Mouse (Mus musculus) cerebellum, postnatal 4 days (tissue): ENCODE results near the gene Rab3a.

Source experiments
- DNase-seq, 2 experiments: peaks; one replicate each; pipeline ENCODE4 v3.0.0; 2022; ENCODE audit warnings: low spot score in 2 of 2, mixed read lengths in 1 of 2

The Rab3a gene

DNA sequence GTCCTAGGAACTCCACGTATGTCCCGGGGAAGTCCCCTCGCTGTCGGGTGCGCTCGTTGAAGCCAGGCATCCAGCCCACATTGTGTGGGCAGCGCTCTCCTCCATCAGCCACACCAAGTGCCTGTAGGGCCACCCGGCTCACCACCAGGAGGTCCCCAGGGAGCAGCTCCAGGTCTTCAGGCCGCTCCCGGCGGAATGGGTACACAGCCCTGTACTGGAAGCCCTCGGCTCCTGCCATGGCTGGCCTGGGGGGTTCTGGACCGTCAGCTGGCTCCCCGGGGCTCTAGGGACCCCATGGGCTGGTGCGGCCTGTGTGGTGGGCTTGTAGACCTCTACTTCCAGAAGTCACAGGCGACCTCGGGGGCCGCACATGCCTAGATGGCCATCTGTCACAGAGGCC is 20.3 kb downstream of the Rab3a start:
- no peak for DNase-seq

DNA sequence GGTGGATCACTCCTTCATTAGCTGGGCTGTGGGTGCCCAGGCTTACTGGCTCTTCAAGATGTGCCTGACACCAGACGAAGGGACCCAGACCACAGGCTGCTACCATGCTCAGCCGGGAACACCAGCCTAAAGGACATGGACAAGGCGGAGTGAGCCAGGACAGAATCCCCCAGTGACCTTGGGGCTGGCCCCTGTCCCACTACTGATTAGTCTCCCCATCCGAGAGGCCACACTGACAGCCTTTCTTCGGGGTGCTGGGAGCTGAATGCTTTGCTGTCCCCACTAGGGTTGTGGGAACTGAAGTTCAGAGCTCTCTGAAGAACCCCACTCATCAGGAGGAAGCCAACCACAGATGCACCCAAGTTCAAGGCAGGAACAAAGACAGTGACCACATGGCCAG is 20.7 kb downstream of the Rab3a start:
- no peak for DNase-seq

- peak in 1 of 2 experiments; percentile 32 for DNase-seq
Observed at GRCm38 (mm10) chr8:70775851-70776495, 21.5 kb downstream of the Rab3a start.

DNA sequence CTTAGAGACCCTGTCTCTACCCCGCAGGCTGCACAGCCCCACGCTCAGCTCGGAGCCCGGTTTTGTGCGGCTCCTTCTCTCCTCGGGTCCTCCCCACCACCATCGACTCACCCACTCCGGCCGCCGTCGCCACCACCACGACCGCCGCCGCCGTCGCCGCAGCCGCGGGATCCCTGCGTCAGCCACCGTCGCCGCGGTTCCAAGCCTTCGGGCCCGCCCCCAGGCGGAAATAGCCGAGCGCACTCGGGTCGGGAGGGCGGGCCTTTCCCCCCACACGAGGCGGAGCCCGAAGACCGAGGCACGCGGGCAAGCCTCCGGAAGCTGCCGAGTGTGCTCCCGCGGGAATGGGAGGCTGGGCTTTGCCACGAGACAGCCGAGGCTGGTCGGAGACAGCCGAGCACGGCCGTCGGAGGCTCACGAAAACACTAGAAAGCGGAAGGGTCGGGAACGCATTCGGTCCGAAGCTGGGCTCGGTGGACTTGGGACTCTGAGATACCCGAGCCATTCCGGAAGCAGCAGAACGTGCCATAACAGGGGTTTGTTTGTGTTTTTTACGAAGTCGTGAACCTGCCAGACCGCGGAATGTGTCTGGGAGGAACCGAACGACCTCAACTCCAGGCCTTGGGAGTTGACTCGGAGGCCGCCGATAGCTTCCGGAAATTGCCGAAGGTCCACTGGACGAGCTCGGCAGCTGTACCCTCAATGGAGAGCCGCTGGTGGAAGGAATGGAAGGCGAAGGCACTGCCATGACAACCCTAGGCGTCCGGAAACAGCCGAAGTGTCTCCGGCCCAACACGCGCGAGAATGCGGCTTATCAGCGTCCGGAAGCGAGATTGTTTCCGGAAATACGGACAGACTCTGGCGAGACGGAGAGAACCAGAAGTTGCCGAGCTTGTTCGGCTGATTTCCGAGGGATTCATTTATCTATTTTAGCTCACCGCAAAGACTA is 22.3 kb downstream of the Rab3a start, which contains the start of gene Pik3r2:
TSS of gene Pik3r2 (minus strand) at position 218 of the 949 bp plus-strand sequence.
- DNase-seq, result peak; percentile 99 to 100

GRCm38 (mm10) chr8:70780093-70780492 is 25.6 kb downstream of the Rab3a start:
- no peak for DNase-seq

DNA sequence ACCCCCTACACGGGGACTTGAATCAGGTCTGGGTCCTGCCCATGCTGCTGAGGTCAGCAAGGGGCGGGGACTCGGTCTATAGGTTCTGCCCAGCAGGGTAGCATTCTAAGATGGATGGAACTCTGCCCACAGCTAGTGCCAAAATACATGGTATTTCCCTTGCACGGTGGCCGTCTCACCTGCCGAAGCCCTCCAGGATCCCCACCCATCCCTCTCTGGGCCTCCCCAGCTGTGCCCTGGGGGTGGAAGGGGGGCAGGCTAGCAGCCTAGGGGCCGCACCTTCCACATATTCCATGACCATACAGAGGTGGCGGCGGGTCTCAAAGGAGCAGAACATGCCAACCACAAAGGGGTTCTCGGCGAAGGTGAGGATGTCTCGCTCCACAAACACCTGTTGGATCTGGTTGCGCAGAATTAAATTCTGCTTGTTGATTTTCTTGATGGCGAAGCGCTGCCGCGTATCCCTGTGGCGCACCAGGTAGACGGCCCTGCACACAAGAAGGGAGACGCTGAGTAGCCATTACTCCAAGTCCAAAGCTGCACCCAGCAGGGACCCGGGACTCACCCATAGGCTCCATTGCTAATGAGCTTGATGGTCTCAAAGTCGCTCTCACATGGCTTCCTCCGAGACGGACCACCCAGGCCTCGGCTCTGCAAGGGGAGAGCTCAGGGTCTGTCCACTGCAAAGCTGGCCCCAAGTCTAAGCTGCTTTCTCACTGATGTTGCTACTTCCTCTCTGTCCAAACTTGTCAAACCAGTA is 32.0 kb downstream of the Rab3a start:
- no peak for DNase-seq

DNA sequence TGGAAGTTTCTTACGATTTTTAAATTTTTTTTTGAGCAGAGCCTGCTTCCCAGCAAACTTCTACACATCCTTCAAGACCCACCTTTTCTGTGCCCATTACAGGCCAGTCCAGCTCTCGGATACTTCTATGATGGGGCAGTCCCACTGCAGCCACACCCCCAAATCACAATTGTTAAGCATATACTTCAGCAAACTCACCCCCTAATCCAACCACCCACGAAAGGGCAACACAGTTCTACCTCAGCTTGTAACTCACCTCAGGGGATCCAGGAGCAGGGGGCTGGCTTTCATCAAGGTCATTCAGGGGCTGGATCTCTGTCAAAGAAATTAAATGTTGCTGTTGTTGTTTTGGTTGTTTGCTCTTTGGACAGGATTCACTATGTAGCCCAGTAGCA is 32.6 kb downstream of the Rab3a start:
- no peak for DNase-seq

- DNase-seq, result peak in 1 of 2 experiments; percentile 61
Observed at GRCm38 (mm10) chr8:70787941-70788667, 33.6 kb downstream of the Rab3a start.

DNA sequence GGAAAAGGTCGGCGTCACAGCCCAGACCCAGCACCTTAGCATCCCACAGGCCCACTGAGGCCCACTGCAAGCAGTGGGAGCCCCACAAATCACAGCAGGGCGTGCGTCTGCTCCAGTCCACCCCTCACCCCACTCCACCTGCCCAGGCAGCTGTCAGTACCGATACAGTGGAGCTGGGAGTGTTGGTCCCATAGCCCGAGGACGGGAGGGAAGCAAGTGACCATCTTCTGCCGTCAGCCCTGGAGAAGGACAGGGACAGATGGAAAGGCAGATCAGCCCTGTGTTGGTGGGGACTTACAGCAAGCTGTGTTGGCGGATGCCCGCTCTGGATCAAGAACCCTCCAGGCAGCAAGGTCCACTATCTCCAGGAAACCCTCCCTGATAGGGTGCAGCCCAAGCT is 34.6 kb downstream of the Rab3a start:
- no peak for DNase-seq

DNA sequence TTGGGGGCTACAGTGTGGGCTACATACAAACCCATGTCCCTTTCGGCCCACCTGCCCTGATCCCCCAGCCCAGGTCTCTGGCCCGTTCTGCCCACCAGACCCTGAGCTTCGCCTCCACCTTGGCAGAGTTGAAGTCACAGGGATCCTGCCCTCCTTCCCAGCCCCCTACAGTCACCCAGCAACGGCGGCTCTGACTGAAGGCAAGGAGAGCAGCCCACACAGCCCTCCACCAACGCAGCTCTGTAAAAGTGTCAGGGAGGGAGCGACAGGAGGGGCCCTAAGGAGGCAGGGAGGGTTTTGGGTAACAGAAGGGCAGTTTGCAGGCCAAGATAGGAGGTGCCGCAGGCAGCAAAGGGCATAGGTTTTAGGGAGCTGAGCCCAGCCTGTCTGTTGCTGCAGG is 36.4 kb downstream of the Rab3a start:
- no peak for DNase-seq

DNA sequence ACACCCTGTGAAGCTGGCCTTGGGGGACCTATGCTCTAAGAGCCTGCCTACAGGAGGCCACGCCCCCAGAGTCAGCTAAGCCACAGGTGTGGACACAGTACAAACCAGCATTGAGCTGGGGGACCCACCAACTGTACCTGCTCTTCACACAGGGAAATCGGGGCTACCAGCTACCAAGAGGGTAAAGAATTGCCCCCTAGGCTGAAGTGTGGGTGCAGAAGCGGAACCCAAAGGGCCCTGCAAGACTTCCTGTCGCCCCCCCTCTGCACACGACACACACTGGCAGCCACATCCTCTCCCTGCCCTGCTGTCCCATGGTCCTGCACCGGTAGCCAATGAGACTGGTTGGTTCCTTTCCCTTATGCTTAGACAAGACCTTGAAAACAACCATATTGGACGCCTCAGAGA is 36.8 kb downstream of the Rab3a start:
- no peak for DNase-seq

GRCm38 (mm10) chr8:70791975-70792691 is 37.7 kb downstream of the Rab3a start:
- DNase-seq, result peak; percentile 87 to 96

- DNase-seq, result peak in 1 of 2 experiments; percentile 68
Observed at GRCm38 (mm10) chr8:70792700-70793099, 38.2 kb downstream of the Rab3a start.

DNA sequence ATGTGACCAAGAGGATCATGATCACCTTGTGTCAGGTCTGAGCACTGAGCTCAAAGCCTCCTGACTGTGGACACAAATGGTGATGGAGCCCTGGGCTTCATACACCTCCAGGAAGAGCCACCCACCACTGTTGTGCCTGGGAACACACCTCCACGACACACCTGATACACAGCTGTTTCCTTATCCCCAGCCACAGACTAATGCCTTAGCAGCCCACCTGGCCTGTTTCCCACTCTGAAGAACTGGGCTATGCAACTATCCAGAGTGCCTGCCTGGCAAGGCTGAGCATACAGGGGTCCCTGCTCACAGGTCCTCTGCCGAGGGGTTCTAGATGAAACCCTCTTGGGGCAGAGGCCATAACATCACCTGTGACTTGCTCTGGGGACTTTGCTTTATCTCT is 39.7 kb downstream of the Rab3a start:
- DNase-seq, result no peak

- DNase-seq, result no peak
Observed at GRCm38 (mm10) chr8:70795370-70795769, 40.9 kb downstream of the Rab3a start.

GRCm38 (mm10) chr8:70796403-70797080 is 42.1 kb downstream of the Rab3a start:
- DNase-seq, result peak; percentile 55 to 76

DNA sequence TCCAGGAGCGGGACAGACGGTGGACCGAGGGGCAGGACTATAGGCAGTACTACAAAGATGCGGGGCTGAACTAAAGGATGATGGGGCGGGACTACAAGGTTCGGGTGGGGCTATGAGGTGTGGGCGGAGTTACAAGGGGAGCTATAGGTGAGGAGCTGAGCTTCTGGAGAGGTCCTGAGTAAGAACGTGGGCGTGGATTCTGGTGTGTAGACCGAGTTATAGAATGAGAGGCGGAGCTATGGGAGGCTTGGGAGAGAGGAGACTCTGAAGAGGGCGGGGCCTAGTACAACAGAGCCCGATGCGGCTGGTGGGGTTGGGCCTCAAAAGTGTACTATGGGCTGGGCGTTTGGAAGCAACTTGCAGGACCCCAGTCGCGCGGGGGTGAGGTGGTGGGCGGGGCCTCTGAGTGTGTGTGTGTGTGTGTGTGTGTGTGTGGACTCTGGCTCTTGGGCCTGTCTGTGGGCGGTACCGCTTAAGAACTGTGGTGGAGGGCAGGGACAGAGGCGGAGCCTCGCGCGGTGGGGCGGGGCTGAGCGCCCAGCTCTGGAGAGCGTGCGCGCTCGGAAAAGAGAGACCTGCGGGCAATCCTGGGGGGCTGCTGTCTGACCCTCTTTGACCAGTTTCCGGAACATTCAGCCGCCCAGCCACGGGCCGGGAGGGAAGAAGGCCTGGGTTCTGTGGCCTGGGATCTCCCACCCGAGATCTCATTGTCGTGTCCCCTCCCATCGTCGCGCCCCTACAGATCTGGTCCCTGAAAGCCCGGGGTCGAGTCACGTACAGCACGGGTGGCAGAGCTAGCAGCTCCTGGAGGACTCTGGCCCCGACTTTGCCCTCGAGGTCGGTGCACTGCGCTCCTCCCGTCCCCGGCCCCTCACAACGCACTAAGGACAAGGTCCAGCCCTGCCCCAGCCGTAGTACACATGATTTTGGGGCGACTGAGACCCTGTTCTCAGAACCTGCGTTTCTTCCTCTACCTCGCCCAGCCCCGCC is 42.9 kb downstream of the Rab3a start:
- peak; percentile 52 to 70 for DNase-seq

GRCm38 (mm10) chr8:70798281-70798680 is 43.8 kb downstream of the Rab3a start:
- DNase-seq, result no peak

DNA sequence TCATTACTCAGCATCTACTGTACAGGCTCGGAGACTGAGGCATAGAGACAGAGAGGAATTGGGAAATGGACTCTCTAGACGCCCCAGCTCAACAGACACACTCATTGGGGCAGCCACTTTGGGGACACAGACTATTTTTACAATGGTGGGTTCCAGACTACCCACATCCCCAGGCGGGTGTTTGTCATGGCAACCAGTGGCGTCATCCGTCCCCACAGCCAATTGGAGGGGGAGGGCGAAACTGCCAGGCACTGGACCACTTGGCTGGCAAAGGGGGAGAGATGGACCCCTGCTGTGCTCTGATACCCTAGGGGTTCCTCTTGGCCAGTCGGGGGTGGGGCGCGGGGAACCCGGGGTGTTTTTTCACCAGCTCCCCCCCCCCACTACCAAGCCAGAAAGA is 46.2 kb downstream of the Rab3a start:
- no peak for DNase-seq
